Mouse (Mus musculus): ENCODE results near the gene Arntl. TPM values are rescaled to one million over a fixed set of nuclear protein-coding genes. Genes with fewer than 3 reads are reported as not detected.

Arntl gene
- polyA plus RNA-seq, 1 experiment from 2014 or later: 13.4 TPM

DNA sequence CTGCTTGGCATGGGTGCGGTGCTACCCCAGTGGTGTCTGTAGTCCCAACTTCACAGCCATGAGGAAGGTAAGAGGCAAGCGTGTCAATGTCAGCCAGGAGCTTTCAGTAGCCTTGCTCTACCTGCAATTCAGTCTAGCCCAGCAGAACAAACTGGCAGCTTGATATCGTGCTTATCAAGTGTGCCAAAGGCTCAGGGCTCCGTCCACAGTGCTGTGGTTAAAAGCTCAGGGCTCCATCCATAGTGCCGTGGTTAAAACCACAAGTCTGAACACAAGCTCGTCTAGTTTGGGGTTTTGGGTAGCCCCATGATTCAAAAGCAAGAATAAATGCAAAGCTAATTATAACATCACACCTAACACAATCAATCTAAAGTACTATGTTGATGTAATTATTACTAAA is 87.3 kb downstream of the Arntl start:
- ATAC-seq: no peak
- WGBS: 78% methylated on average over 6 of the region's 6 CpGs
- no peak overlapping the region for H3K4me2 ChIP-seq (replicated peaks; ENCODE audit: low read depth, low read length)

DNA sequence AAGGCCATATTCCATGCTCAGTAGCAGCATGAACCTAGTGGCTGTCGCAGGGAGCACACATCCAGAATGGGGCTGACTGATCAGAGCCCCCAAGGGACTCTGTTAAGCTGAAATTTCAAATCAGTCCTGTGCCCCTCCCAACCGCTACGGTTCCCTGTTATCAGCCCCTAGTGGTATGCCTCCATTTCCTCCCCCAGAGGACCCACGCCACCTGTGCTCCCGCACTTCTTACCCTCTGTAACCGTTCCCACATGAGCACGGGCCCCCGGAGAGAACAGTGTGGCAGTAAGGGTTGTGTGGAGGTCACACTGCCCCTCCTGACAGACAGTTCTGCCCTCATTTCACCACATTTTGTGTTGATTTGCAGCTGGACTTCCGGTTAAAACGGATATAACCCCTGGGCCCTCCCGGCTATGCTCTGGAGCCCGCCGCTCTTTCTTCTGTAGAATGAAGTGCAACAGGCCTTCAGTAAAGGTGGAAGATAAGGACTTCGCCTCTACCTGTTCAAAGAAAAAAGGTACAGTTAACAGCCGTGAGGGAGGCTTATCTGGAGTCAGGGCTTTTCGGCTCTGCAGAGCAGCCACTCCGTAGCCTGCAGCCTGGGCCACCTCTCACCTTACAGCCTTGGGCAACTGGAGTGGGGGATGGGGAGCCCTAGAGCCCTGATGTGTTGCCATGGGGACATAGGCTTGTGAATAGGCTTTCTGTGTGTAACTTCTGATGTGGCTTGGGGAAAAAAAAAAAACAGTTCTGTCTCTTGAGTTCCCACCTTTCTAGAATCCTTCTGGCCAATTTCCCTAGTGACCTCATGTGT is 88.0 kb downstream of the Arntl start:
- Histone ChIP-seq H3K9ac (replicated peaks; ENCODE audit: low read depth) (no peak overlapping the region), H3K4me3 (ENCODE audit: low read depth, low read length) (no peak overlapping the region), H3K4me2 (replicated peaks; ENCODE audit: low read depth, low read length) (no peak overlapping the region), H3K9me3 (ENCODE audit: low read length) (no peaks in the 10 kb centered on the region), H3K36me3 (ENCODE audit: insufficient read depth, low read length) (peaks cover 19% of the 10 kb centered on the region), H3K4me1 (ENCODE audit: insufficient read depth, low read depth, low read length) (no peaks in the 10 kb centered on the region), H3K27me3 (replicated peaks; ENCODE audit: insufficient read depth, low read length) (no peaks in the 10 kb centered on the region), H3K27ac (ENCODE audit: low read length) (no peak overlapping the region)
- DNase-seq (ENCODE audit: low spot score) (no peak), ATAC-seq (no peak)
- 28% methylated on average over 17 of the region's 17 CpGs for whole genome bisulfite sequencing
- TF ChIP-seq EP300 (IDR thresholded peaks at IDR 0.05) (no peak), CTCF (IDR thresholded peaks at IDR 0.05) (no peak; the same call in 1 of the 2 replicates)

More for the DNA sequence above, 87.3 kb downstream of the Arntl start:
- no peaks in the 10 kb centered on the region for H3K27me3 ChIP-seq (replicated peaks; ENCODE audit: insufficient read depth, low read length)
- H3K36me3 ChIP-seq (ENCODE audit: insufficient read depth, low read length): peaks cover 19% of the 10 kb centered on the region
- TF ChIP-seq EP300 (IDR thresholded peaks at IDR 0.05): no peak
- no peak for TF ChIP-seq CTCF (IDR thresholded peaks at IDR 0.05)
- H3K4me3 ChIP-seq (ENCODE audit: low read depth, low read length): no peak overlapping the region
- DNase-seq (ENCODE audit: low spot score): no peak
- no peak overlapping the region for H3K9ac ChIP-seq (replicated peaks; ENCODE audit: low read depth)
- H3K9me3 ChIP-seq (ENCODE audit: low read length): no peaks in the 10 kb centered on the region
- no peaks in the 10 kb centered on the region for H3K4me1 ChIP-seq (ENCODE audit: insufficient read depth, low read depth, low read length)
- H3K27ac ChIP-seq (ENCODE audit: low read length): no peak overlapping the region

DNA sequence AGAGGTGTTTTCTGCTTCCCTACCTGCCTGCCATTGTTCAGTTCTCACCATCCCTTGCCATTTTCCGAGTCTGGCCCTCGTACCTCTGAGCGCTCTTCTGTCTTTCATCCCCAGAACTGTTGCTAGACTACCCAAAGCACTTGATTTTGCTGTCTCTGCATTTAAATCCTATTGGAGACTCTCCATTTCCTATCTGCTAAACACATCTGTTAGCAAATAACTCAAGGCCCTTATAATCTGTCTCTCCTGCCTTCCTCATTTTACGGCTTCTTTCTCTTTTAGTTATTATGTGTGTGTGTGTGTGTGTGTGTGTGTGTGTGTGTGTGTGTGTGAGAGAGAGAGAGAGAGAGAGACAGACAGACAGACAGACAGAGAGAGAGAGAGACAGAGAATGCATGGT is 90.5 kb downstream of the Arntl start:
- Histone ChIP-seq H3K27me3 (replicated peaks; ENCODE audit: insufficient read depth, low read length) (no peaks in the 10 kb centered on the region), H3K4me2 (replicated peaks; ENCODE audit: low read depth, low read length) (no peak overlapping the region), H3K27ac (ENCODE audit: low read length) (no peak overlapping the region), H3K9me3 (ENCODE audit: low read length) (no peaks in the 10 kb centered on the region), H3K4me1 (ENCODE audit: insufficient read depth, low read depth, low read length) (no peaks in the 10 kb centered on the region), H3K36me3 (ENCODE audit: insufficient read depth, low read length) (peaks cover 20% of the 10 kb centered on the region), H3K9ac (replicated peaks; ENCODE audit: low read depth) (no peak overlapping the region), H3K4me3 (ENCODE audit: low read depth, low read length) (no peak overlapping the region)
- DNase-seq (ENCODE audit: low spot score) (no peak), ATAC-seq (no peak)
- 76% methylated on average over 4 of the region's 4 CpGs for WGBS
- TF ChIP-seq EP300 (IDR thresholded peaks at IDR 0.05) (no peak), CTCF (IDR thresholded peaks at IDR 0.05) (no peak)

DNA sequence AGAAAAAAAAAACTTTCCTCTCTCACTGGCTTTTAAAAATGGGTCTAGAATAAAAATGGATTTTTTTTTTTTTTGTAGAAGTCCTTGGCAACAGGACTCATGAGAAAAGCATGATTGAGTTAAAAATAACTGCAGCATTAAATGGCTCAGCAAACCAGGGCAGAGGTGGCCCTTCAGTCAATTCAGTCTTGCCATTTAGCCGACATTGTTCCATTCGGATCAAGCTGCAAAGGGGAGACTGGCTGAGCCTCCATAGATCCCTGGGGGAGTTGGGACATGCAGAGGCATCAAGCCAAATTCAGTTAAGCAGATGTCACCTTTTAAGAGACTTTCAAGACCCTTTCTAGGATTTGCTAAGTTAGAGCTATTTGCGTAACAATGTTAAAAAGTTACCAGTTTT is 102.9 kb downstream of the Arntl start:
- no peak for DNase-seq (ENCODE audit: low spot score)
- no peak overlapping the region for H3K4me3 ChIP-seq (ENCODE audit: low read depth, low read length)

DNA sequence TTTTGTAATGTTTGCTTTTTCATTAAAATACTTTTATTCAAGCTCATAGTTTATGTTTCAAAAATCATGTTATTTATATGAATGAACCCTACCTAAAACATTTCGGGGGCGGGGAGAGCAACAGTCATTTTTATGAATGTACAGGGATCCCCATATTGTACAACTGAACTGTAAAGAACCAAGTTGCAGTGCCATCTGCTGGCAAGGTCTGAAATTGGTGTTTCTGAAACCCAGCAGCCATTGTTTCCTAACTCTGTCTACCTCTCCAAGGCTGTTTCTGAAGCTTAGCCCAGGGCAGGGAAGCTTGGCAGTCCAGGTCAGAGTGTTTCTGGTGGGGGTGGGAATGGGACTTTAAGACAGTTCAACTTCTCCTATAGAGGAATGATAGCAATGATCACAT is 104.5 kb downstream of the Arntl start:
- Histone ChIP-seq H3K9me3 (ENCODE audit: low read length) (no peaks in the 10 kb centered on the region), H3K9ac (replicated peaks; ENCODE audit: low read depth) (no peak overlapping the region), H3K27me3 (replicated peaks; ENCODE audit: insufficient read depth, low read length) (no peaks in the 10 kb centered on the region), H3K4me1 (ENCODE audit: insufficient read depth, low read depth, low read length) (no peaks in the 10 kb centered on the region), H3K27ac (ENCODE audit: low read length) (no peak overlapping the region), H3K36me3 (ENCODE audit: insufficient read depth, low read length) (no peaks in the 10 kb centered on the region), H3K4me3 (ENCODE audit: low read depth, low read length) (no peak overlapping the region), H3K4me2 (replicated peaks; ENCODE audit: low read depth, low read length) (no peak overlapping the region)
- ATAC-seq: no peak
- DNase-seq (ENCODE audit: low spot score): peak; percentile 65
- peak; percentile 80 for TF ChIP-seq CTCF (IDR thresholded peaks at IDR 0.05)
- no peak for TF ChIP-seq EP300 (IDR thresholded peaks at IDR 0.05)
- 15% methylated on average over 2 of the region's 2 CpGs for WGBS

More for the DNA sequence above, 102.9 kb downstream of the Arntl start:
- no peaks in the 10 kb centered on the region for H3K4me1 ChIP-seq (ENCODE audit: insufficient read depth, low read depth, low read length)
- 0 out of 2 replicates have a peak, but pooled peaks cover 4% of the 10 kb centered on the region for H3K36me3 ChIP-seq (ENCODE audit: insufficient read depth, low read length)
- H3K27ac ChIP-seq (ENCODE audit: low read length): no peak overlapping the region
- TF ChIP-seq EP300 (IDR thresholded peaks at IDR 0.05): no peak
- TF ChIP-seq CTCF (IDR thresholded peaks at IDR 0.05): no peak
- H3K27me3 ChIP-seq (replicated peaks; ENCODE audit: insufficient read depth, low read length): no peaks in the 10 kb centered on the region
- no peak overlapping the region for H3K4me2 ChIP-seq (replicated peaks; ENCODE audit: low read depth, low read length)
- 78% methylated on average over 3 of the region's 3 CpGs for WGBS
- no peak overlapping the region for H3K9ac ChIP-seq (replicated peaks; ENCODE audit: low read depth)
- no peaks in the 10 kb centered on the region for H3K9me3 ChIP-seq (ENCODE audit: low read length)
- ATAC-seq: no peak

DNA sequence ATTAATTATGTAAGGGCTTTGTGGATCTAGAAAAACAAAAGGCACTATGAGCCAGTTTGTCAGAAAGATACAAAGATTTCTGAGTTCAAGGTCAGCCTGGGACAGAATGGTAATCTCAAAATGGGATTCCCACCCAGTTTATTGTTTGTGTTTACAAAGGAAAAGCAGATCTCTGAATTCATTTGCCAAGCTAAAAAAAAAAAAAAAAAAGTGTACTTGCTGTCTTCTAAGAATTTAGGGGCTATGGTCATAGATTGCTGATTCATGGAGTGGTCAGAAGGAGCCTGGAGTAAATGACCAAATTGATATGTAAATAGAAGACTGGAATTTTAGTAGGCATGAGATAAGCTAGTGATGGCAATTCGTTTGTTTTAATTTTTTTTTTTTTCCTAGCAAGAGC is 112.9 kb downstream of the Arntl start:
- Histone ChIP-seq H3K27me3 (replicated peaks; ENCODE audit: insufficient read depth, low read length) (no peaks in the 10 kb centered on the region), H3K4me2 (replicated peaks; ENCODE audit: low read depth, low read length) (no peak overlapping the region), H3K27ac (ENCODE audit: low read length) (no peak overlapping the region), H3K4me3 (ENCODE audit: low read depth, low read length) (no peak overlapping the region), H3K9ac (replicated peaks; ENCODE audit: low read depth) (no peak overlapping the region), H3K36me3 (ENCODE audit: insufficient read depth, low read length) (no peaks in the 10 kb centered on the region), H3K4me1 (ENCODE audit: insufficient read depth, low read depth, low read length) (no peaks in the 10 kb centered on the region), H3K9me3 (ENCODE audit: low read length) (no peaks in the 10 kb centered on the region)
- DNase-seq (ENCODE audit: low spot score) (no peak), ATAC-seq (no peak)
- 21% methylated on average over 1 of the region's 1 CpGs for WGBS
- TF ChIP-seq EP300 (IDR thresholded peaks at IDR 0.05): no peak
- no peak for TF ChIP-seq CTCF (IDR thresholded peaks at IDR 0.05)
